Mouse (Mus musculus) layer of hippocampus, adult 9-10 months (tissue): Measurements from ENCODE around the gene Ccdc14.
"Not testable (repeated sequence)": the region's sequence is repeated elsewhere in the genome, so short reads cannot be mapped to it uniquely, and the experiment has no call there.

ENCODE experiments used
- DNase-seq: peaks from one replicate; pipeline ENCODE4 v3.0.0; 2022; ENCODE audit warnings: low spot score

Ccdc14 gene

GRCm38 (mm10) chr16:34711481-34711880 lies 21.1 kb downstream of the Ccdc14 start:
- DNase-seq, result no peak

DNA sequence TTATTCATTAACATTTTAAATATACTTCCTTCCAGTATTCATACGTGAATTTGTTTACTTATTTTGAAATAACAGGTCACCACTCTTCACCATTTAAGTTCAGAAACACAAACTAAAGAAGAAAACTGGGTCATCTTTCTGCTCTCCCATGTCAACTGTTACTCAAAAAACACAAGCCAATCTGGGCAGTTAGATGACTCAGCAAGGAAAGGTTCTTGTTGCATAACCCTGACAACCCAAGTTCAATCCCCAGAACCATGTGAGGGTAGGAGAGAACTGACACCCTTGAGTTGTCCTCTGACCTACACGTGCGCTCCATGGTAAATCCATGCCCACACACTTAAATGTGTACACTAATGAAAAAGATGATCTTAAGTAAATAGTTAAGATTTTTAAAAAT lies 34.7 kb downstream of the Ccdc14 start:
- DNase-seq, result no peak

DNA sequence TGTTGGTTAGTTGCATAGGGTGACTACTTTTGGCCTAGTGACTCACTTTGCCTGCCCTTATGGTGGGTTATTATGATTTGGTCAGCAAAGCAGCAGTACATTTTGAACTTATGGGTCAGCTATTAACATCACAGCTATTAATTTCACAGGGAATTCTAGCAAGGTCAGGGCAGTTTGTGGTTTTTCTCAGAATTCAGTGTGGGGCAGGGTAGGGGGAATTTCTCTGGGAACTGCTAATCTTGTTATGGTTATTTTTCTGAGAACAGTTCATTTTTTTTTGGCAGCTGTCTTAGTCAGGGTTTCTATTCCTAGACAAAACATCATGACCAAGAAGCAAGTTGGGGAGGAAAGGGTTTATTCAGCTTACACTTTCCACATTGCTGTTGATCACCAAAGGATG lies 38.2 kb downstream of the Ccdc14 start:
- not testable (repeated sequence) for DNase-seq

- DNase-seq, result no peak
Observed at GRCm38 (mm10) chr16:34729371-34729770, 39.0 kb downstream of the Ccdc14 start.

- DNase-seq, result no peak
Observed at GRCm38 (mm10) chr16:34738656-34739233, 48.3 kb downstream of the Ccdc14 start.

DNA sequence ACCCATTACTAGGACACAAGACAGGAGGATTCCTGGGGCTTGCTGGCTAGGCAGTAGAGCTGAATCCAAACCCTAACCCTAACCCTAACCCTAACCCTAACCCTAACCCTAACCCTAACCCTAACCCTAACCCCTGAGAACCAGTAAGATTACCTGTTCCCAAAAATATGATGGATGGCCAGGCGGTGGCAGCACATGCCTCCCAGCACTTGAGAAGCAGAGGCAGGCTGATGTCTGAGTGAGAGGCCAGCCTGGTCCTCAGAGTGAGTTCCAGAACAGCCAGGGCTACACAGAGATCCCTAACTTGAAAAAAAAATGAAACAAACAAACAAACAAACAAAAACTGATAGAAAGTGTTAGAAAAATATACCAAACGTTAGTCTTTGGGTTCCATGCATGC lies 52.5 kb downstream of the Ccdc14 start:
- DNase-seq, result no peak

- no peak for DNase-seq
Observed at GRCm38 (mm10) chr16:34745065-34745585, 54.7 kb downstream of the Ccdc14 start, which contains the start of gene Mylk. Mylk (plus strand) TSS chr16:34745210.

GRCm38 (mm10) chr16:34748081-34748720 lies 57.8 kb downstream of the Ccdc14 start:
- no peak for DNase-seq

- DNase-seq, result no peak
Observed at GRCm38 (mm10) chr16:34749536-34749935, 59.1 kb downstream of the Ccdc14 start.

DNA sequence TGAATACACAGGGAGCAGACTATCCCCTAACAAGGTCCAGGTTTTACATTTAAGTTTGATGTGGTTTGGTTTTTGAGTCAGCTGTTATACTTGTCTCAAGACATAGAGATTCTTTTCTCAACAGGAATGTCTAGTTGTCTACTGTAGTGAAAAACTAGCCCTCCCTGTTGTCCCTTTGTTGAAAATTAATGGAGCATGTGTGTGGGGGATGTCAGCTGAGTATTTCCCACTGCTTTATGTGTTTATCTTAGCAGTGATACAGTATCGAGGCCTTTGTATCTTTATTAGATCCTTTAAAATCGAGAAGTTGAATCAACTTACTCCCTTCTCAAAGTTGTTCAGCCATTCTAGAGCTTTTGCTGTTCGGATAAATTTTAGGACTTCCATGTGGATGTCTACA lies 61.6 kb downstream of the Ccdc14 start:
- DNase-seq, result no peak

- no peak for DNase-seq
Observed at GRCm38 (mm10) chr16:34752977-34753376, 62.6 kb downstream of the Ccdc14 start.

DNA sequence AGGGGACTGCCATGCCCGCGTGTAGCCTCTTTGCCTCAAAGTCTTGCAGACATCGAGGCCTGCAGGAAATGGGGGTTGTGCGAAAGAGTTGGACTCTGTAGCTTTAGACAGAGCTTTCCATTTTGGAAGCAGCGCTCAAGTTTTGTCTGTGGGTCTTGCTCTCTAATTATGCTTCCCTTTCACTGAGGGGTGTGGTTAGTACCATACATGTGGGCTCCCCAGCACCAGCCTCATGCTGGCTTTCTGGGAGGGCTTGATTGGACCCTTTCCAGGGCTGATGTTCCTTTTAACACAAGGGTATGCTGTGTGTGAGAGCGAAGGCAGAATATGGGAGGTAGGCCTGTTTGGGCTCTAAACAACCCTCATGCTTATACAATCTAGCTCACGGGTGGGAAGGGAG lies 66.6 kb downstream of the Ccdc14 start:
- DNase-seq, result no peak

GRCm38 (mm10) chr16:34758205-34758604 lies 67.8 kb downstream of the Ccdc14 start:
- DNase-seq, result no peak

DNA sequence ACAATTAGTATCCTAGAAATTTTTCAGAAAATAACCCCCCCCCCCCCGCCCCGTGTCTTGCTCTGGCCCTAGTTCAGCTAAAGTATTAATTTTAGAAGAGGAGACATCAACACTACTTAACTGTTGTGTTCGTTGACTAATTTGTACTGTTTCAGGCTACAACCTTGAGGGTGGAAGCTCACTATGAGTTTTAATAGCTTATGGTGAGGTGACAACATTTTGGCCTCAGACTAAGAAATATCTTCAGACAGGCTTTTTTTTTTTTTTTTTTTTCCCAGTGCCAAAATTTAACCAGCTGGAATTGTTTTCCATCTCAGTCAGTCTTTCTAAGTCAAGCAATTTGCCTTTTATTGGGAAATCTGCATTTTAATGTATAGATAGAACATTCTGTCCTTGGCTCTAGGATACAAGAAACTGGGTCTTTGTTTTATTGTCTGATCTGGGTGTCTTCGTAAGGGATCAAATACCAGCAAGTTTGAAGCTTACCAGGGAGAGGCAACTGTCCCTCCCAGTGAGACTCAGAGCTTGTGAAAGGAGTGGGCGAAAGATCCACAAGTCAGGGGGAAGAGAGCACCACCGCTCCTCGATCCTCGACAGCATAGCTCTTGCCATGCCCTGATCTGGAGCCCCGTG lies 73.7 kb downstream of the Ccdc14 start:
- DNase-seq, result no peak

DNA sequence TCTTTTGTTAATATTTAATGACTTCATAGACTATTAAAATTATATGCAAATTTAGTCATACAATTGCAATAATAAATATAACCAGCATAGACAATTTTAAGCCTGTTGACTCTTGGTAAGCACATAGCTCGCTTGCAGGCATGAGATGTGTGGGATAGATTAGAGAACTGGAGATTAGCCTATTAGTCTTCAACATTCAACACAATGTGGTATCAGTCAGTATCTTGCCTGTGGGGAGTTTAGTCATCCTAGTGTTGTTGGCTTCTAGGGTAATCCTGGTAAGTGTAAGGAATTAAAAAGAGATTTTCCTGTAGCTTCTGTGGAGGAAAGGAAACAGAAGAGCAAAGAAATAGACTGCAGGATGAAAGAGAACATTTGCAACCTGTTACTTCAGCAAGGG lies 75.2 kb downstream of the Ccdc14 start:
- DNase-seq, result no peak

DNA sequence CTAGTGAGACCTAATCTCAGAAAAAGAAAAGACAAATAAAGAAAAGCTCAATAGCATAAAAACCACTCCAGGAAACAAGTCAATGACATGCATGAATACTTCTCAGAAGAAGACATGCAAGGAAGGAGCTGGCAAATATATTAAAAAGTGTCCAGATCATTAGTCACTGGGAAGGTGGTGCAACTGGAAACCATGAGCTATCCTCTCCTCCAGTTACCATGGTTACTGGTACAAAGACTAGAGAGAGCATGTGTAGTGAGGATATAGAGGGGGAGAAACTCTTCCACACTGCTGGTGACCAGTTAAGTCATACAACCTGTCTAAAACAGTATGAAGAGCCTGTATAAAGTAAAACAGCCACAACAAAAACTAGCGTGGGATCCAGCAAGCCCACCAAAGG lies 75.8 kb downstream of the Ccdc14 start:
- no peak for DNase-seq

GRCm38 (mm10) chr16:34767443-34767842 lies 77.0 kb downstream of the Ccdc14 start:
- DNase-seq, result no peak

GRCm38 (mm10) chr16:34768436-34768835 lies 78.0 kb downstream of the Ccdc14 start:
- DNase-seq, result no peak

DNA sequence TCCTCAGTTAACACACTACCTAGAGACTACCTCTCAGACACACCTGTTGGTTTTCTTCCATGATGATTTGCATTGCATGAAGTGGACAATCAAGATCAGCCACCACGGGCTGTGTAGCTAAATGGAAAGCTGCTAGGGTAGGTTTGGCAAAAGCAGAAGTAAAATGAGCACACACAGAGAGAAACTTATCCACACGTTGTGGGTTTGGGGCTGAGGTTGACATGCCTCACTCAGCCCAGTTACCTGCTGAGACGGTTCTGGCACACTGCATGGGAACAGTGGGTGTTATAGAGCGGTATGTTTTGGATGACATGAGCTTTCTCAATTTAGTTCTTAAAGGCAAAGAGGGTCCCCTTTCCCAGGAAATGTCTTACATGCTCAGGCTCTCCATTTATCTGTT lies 79.7 kb downstream of the Ccdc14 start:
- no peak for DNase-seq

DNA sequence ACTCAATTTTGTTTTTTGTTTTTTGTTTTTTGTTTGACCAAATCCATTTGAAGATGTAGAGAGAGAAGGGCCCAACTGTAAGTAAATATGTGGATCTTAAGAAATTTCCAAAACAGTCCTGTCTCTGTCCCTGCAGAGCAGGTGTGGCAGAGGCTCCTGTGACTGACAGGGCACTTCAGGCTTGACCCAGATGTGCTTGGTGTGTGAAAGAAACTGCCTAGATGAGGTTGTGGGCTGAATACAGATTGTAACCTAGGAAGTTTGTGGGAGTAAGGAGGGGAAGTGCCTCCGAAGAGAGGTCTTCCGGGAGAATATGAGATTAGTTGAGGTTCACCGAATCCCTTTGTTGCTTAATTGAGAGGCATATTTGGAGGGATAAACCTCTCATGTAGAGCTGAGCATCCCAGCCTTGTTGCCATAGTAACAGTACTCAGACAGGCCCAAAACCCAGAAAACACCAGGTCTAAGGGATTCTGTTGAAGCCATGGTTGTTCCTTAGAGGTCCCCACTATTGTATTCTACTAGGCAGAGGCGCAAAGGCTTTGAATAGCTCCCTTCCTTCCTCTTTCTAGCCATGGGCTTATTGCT lies 82.1 kb downstream of the Ccdc14 start:
- DNase-seq, result peak; percentile 2
